Mouse (Mus musculus) liver, embryonic 11.5 days (tissue): ENCODE measurements at regions not wholly inside any gene's neighbourhood (a gene's known extent, or its start where the extent isn't known, plus 50 kb on each side); places are given as distances from the start of the nearest gene placed in this dataset.

Experiments
- ATAC-seq: fragments of 200-750 bp; cut with Nextera tagmentation; replicated peaks from 2 replicates; pipeline ENCODE4 v1.8.0; 2017; ENCODE audit warnings: moderate number of reproducible peaks, mild to moderate bottlenecking, moderate TSS enrichment, moderate library complexity; ENCODE audit not compliant: low FRiP score
- DNase-seq: peaks from one replicate; pipeline ENCODE4 v3.0.0-alpha.2; 2017; ENCODE audit warnings: low spot score
- H3K27ac ChIP-seq: fragments of 300-500 bp; sonication (generic); 2 replicates; pipeline ENCODE4 v1.5.1; 2014; ENCODE audit warnings: mild to moderate bottlenecking, low read depth, low read length, control low read depth
- H3K27me3 ChIP-seq: fragments of 300-500 bp; sonication (generic); replicated peaks from 2 replicates; pipeline ENCODE4 v1.6.1; 2014; ENCODE audit warnings: low read length, mixed read lengths; ENCODE audit not compliant: control insufficient read depth, insufficient read depth
- H3K36me3 ChIP-seq: fragments of 300-500 bp; sonication (generic); 2 replicates; pipeline ENCODE4 v1.6.1; 2014; ENCODE audit warnings: mild to moderate bottlenecking, low read length, moderate library complexity, mixed read lengths; ENCODE audit not compliant: control insufficient read depth, insufficient read depth
- H3K4me1 ChIP-seq: fragments of 300-500 bp; sonication (generic); replicated peaks from 2 replicates; pipeline ENCODE4 v1.6.1; 2014; ENCODE audit warnings: low read length, mixed read lengths; ENCODE audit not compliant: control insufficient read depth, insufficient read depth
- H3K4me2 ChIP-seq: fragments of 300-500 bp; sonication (generic); 2 replicates; pipeline ENCODE4 v1.6.1; 2014; ENCODE audit warnings: mild to moderate bottlenecking, control low read depth, moderate library complexity
- H3K4me3 ChIP-seq: fragments of 300-500 bp; sonication (generic); 2 replicates; pipeline ENCODE4 v1.5.1; 2014; ENCODE audit warnings: low read depth, low read length, control low read depth
- H3K9ac ChIP-seq: fragments of 300-500 bp; sonication (generic); 2 replicates; pipeline ENCODE4 v1.6.1; 2014; ENCODE audit warnings: low read depth, low read length, control low read depth
- H3K9me3 ChIP-seq: fragments of 300-500 bp; sonication (generic); 2 replicates; pipeline ENCODE4 v1.6.1; 2016; ENCODE audit warnings: low read length, inconsistent platforms, mixed read lengths; ENCODE audit not compliant: control insufficient read depth
- WGBS: fragments of 180-500 bp; shearing (Covaris S2); extraction: QIAGEN DNeasy Blood & Tissue Kit; methylation state at CpG from one replicate; pipeline ENCODE4 v1.1.7; 2014; 5-methylcytosine and 5-hydroxymethylcytosine counted together

- H3K36me3 ChIP-seq, result no peaks in the 10 kb centered on the region
- H3K9ac ChIP-seq, result no peak overlapping the region
Observed at GRCm38 (mm10) chr1:3012530-3012929, 1795.2 kb upstream of the Gm37988 start.

GRCm38 (mm10) chr1:3062759-3063158 lies 1744.9 kb upstream of the Gm37988 start:
- H3K4me2 ChIP-seq, result no peak overlapping the region
- H3K9me3 ChIP-seq, result no peaks in the 10 kb centered on the region
- H3K4me1 ChIP-seq, result no peaks in the 10 kb centered on the region
- H3K9ac ChIP-seq, result no peak overlapping the region
- no peak overlapping the region for H3K4me3 ChIP-seq
- DNase-seq, result no peak
- no peaks in the 10 kb centered on the region for H3K36me3 ChIP-seq
- ATAC-seq, result no peak
- no peaks in the 10 kb centered on the region for H3K27me3 ChIP-seq
- H3K27ac ChIP-seq, result no peak overlapping the region

More at GRCm38 (mm10) chr1:3012530-3012929, 1795.2 kb upstream of the Gm37988 start:
- H3K4me1 ChIP-seq, result no peaks in the 10 kb centered on the region
- no peaks in the 10 kb centered on the region for H3K27me3 ChIP-seq
- no peak overlapping the region for H3K27ac ChIP-seq
- DNase-seq (no peak), ATAC-seq (no peak)
- H3K9me3 ChIP-seq, result no peaks in the 10 kb centered on the region
- H3K4me2 ChIP-seq, result no peak overlapping the region
- H3K4me3 ChIP-seq, result no peak overlapping the region
- 49% methylated on average over 1 of the region's 1 CpGs for WGBS

GRCm38 (mm10) chr1:3094375-3094774 lies 1713.3 kb upstream of the Gm37988 start:
- no peak overlapping the region for H3K4me3 ChIP-seq
- DNase-seq, result no peak
- no peak overlapping the region for H3K4me2 ChIP-seq

GRCm38 (mm10) chr1:3094910-3095309 lies 1712.8 kb upstream of the Gm37988 start:
- H3K36me3 ChIP-seq, result no peaks in the 10 kb centered on the region
- H3K9me3 ChIP-seq, result no peaks in the 10 kb centered on the region
- no peaks in the 10 kb centered on the region for H3K27me3 ChIP-seq
- H3K27ac ChIP-seq, result no peak overlapping the region
- WGBS, result 79% methylated on average over 1 of the region's 1 CpGs
- H3K4me3 ChIP-seq, result no peak overlapping the region
- ATAC-seq (no peak), DNase-seq (no peak)
- no peaks in the 10 kb centered on the region for H3K4me1 ChIP-seq
- no peak overlapping the region for H3K4me2 ChIP-seq
- H3K9ac ChIP-seq, result no peak overlapping the region

More at GRCm38 (mm10) chr1:3094375-3094774, 1713.3 kb upstream of the Gm37988 start:
- no peak for ATAC-seq
- no peak overlapping the region for H3K9ac ChIP-seq
- no peaks in the 10 kb centered on the region for H3K9me3 ChIP-seq
- H3K27me3 ChIP-seq, result no peaks in the 10 kb centered on the region
- H3K36me3 ChIP-seq, result no peaks in the 10 kb centered on the region
- no peak overlapping the region for H3K27ac ChIP-seq
- no peaks in the 10 kb centered on the region for H3K4me1 ChIP-seq

- no peak overlapping the region for H3K27ac ChIP-seq
- no peaks in the 10 kb centered on the region for H3K27me3 ChIP-seq
- no peaks in the 10 kb centered on the region for H3K9me3 ChIP-seq
- 85% methylated on average over 4 of the region's 4 CpGs for WGBS
- no peaks in the 10 kb centered on the region for H3K36me3 ChIP-seq
- H3K4me1 ChIP-seq, result no peaks in the 10 kb centered on the region
- H3K4me3 ChIP-seq, result no peak overlapping the region
- ATAC-seq (no peak), DNase-seq (no peak)
- H3K4me2 ChIP-seq, result no peak overlapping the region
- no peak overlapping the region for H3K9ac ChIP-seq
Observed at GRCm38 (mm10) chr1:3113564-3113963, 1694.1 kb upstream of the Gm37988 start.

GRCm38 (mm10) chr1:3119498-3120391 lies 1687.9 kb upstream of the Gm37988 start:
- ATAC-seq (no peak), DNase-seq (no peak)
- Histone ChIP-seq H3K36me3 (no peaks in the 10 kb centered on the region), H3K27me3 (no peaks in the 10 kb centered on the region), H3K9me3 (no peaks in the 10 kb centered on the region), H3K9ac (no peak overlapping the region), H3K27ac (no peak overlapping the region), H3K4me1 (no peaks in the 10 kb centered on the region), H3K4me2 (no peak overlapping the region), H3K4me3 (no peak overlapping the region)
- WGBS, result 62% methylated on average over 2 of the region's 2 CpGs

GRCm38 (mm10) chr1:3120392-3120690 lies 1687.4 kb upstream of the Gm37988 start:
- ATAC-seq (no peak), DNase-seq (no peak)
- Histone ChIP-seq H3K36me3 (no peaks in the 10 kb centered on the region), H3K4me1 (no peaks in the 10 kb centered on the region), H3K4me2 (no peak overlapping the region), H3K9ac (no peak overlapping the region), H3K9me3 (no peaks in the 10 kb centered on the region), H3K4me3 (no peak overlapping the region), H3K27ac (no peak overlapping the region), H3K27me3 (no peaks in the 10 kb centered on the region)
- WGBS, result 60% methylated on average over 3 of the region's 3 CpGs

GRCm38 (mm10) chr1:3121288-3121687 lies 1686.4 kb upstream of the Gm37988 start:
- DNase-seq, result no peak
- H3K4me1 ChIP-seq, result no peaks in the 10 kb centered on the region
- ATAC-seq, result no peak
- no peaks in the 10 kb centered on the region for H3K27me3 ChIP-seq
- no peaks in the 10 kb centered on the region for H3K36me3 ChIP-seq
- H3K9me3 ChIP-seq, result no peaks in the 10 kb centered on the region
- no peak overlapping the region for H3K9ac ChIP-seq
- 75% methylated on average over 2 of the region's 2 CpGs for WGBS
- no peak overlapping the region for H3K4me2 ChIP-seq
- no peak overlapping the region for H3K27ac ChIP-seq
- no peak overlapping the region for H3K4me3 ChIP-seq

- 0 out of 2 replicates have a peak, but pooled peaks have one; percentile 26 for ATAC-seq
- Histone ChIP-seq H3K4me3 (no peak overlapping the region), H3K27ac (no peak overlapping the region)
Observed at GRCm38 (mm10) chr1:3121745-3122144, 1685.9 kb upstream of the Gm37988 start.

More at GRCm38 (mm10) chr1:3121745-3122144, 1685.9 kb upstream of the Gm37988 start:
- Histone ChIP-seq H3K4me1 (no peaks in the 10 kb centered on the region), H3K27me3 (no peaks in the 10 kb centered on the region), H3K36me3 (no peaks in the 10 kb centered on the region), H3K9ac (no peak overlapping the region), H3K9me3 (no peaks in the 10 kb centered on the region), H3K4me2 (no peak overlapping the region)
- 80% methylated on average over 10 of the region's 10 CpGs for WGBS
- no peak for DNase-seq
